Mouse (Mus musculus) ovary, adult 18-20 months (tissue): ENCODE measurements around the gene Tmem207.

ENCODE experiments used
- DNase-seq: peaks from one replicate; pipeline ENCODE4 v3.0.0; 2022; ENCODE audit warnings: low spot score, mixed read lengths

The Tmem207 gene

GRCm38 (mm10) chr16:26456182-26456581 is 70.4 kb downstream of the Tmem207 start:
- no peak for DNase-seq

GRCm38 (mm10) chr16:26454163-26454562 is 72.4 kb downstream of the Tmem207 start:
- no peak for DNase-seq
